Mouse (Mus musculus): ENCODE data around the gene Man2a2.

GRCm38 (mm10) chr7:80400099-80400498 lies 28.9 kb upstream of the Man2a2 start:
- TF ChIP-seq CTCF (IDR thresholded peaks at IDR 0.05; ENCODE audit: low read depth, low read length): no peak
- no peak for TF ChIP-seq POLR2A (IDR thresholded peaks at IDR 0.05; ENCODE audit: borderline replicate concordance, low read depth, low read length)

All from bone marrow macrophage, adult 2 months (primary cell).